Mouse (Mus musculus) midbrain, embryonic 10.5 days (tissue): Measurements from ENCODE around the gene Car3. TPM values are rescaled to one million over a fixed set of nuclear protein-coding genes. Genes with fewer than 3 reads are reported as not detected.

Experiments used
- DNase-seq: peaks from one replicate; pipeline ENCODE4 v3.0.0-alpha.2; 2017; ENCODE audit warnings: low spot score
- H3K27ac ChIP-seq: fragments of 300-500 bp; sonication (generic); replicated peaks from 2 replicates; pipeline ENCODE4 v1.5.1; 2016; ENCODE audit warnings: mild to moderate bottlenecking
- H3K27me3 ChIP-seq: fragments of 300-500 bp; sonication (generic); 2 replicates; pipeline ENCODE4 v1.6.1; 2016; ENCODE audit warnings: low read depth, mild to moderate bottlenecking; ENCODE audit not compliant: poor library complexity, severe bottlenecking
- H3K36me3 ChIP-seq: fragments of 300-500 bp; sonication (generic); 2 replicates; pipeline ENCODE4 v1.6.1; 2016; ENCODE audit warnings: mild to moderate bottlenecking, moderate library complexity
- H3K4me1 ChIP-seq: fragments of 300-500 bp; sonication (generic); 2 replicates; pipeline ENCODE4 v1.6.1; 2016
- H3K4me3 ChIP-seq: fragments of 300-500 bp; sonication (generic); 2 replicates; pipeline ENCODE4 v1.5.1; 2016; ENCODE audit warnings: mild to moderate bottlenecking, moderate library complexity
- H3K9me3 ChIP-seq: fragments of 300-500 bp; sonication (generic); replicated peaks from 2 replicates; pipeline ENCODE4 v1.6.1; 2016; ENCODE audit warnings: mild to moderate bottlenecking
- WGBS: fragments of 180-500 bp; shearing (Covaris S2); methylation state at CpG from one replicate; pipeline ENCODE4 v1.1.7; 2016; 5-methylcytosine and 5-hydroxymethylcytosine counted together
- polyA plus RNA-seq: library from polyadenylated mRNA; unstranded; fragments of >200 nt; fragmentation: Nextera tagmentation; extraction: Ambion mirVana; gene quantifications from 2 replicates; pipeline ENCODE4 v1.2.1, GENCODE M21; 2016

Car3 gene
- polyA plus RNA-seq, 1 experiment from 2014 or later, result 6.1 TPM

DNA sequence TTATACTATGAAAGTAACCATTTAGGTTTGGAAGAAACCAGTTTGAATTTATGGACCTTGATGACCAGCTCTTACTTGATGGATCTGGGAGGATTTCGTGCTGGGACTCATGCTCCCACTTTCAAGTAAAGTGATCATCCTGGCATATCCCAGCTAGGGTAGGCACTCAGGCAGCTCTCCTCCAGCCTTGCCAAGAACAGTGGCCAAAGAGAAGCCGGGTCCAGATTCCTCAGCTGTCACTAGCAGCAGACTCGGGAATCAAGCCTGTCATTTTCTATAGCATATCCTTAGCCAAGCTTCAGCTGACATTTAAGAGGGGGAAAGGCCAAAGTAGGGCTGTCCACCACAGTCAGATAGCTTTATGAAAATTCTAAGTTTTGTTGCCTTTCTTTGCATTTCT lies 3.0 kb upstream of the Car3 start:
- no peak overlapping the region for H3K27ac ChIP-seq
- no peaks in the 10 kb centered on the region for H3K27me3 ChIP-seq
- H3K36me3 ChIP-seq, result no peaks in the 10 kb centered on the region
- no peak overlapping the region for H3K4me3 ChIP-seq
- WGBS, result 80% methylated on average over 3 of the region's 3 CpGs
- H3K4me1 ChIP-seq, result peaks cover 25% of the 10 kb centered on the region
- no peak for DNase-seq
- no peaks in the 10 kb centered on the region for H3K9me3 ChIP-seq

DNA sequence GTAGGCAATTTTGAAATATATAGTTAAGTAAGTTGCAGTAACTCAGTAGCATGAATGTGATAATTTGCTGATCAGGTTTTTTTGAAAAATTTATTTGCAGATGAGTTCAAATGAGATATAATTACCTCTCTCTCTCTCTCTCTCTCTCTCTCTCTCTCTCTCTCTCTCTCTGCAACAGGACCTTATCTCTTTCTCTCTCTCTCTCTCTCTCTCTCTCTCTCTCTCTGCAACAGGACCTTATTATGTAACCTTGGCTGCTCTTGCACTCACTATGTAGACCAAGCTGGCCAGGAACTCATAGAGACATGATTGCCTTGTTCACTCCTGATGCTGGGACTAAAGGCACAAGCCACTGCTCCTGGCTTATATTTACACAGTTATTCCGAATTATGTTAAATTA lies 2.1 kb upstream of the Car3 start:
- H3K36me3 ChIP-seq, result no peaks in the 10 kb centered on the region
- H3K9me3 ChIP-seq, result no peaks in the 10 kb centered on the region
- H3K4me3 ChIP-seq, result no peak overlapping the region
- H3K4me1 ChIP-seq, result peaks cover 25% of the 10 kb centered on the region
- WGBS, result 80% methylated on average over 1 of the region's 1 CpGs
- H3K27me3 ChIP-seq, result no peaks in the 10 kb centered on the region
- no peak overlapping the region for H3K27ac ChIP-seq
- DNase-seq, result no peak

DNA sequence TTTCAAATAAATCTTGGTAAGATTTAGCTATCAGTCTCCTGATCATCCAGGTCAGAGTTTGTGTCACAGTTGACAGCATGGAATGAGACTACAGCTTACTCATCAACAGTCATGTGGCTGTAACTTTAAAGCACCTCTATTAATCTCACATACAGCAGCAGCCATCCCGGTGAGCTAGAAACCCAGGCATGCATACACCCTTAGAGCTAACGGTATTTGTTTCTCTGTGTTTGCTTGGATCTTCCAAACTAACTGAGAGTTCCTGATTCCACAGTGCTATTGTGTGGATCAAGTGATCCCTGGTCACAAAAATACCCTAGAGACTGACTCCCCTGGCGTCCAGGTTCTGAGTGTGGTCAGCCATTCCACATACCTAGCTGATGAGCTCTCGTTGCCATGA lies 1.5 kb upstream of the Car3 start:
- H3K9me3 ChIP-seq, result no peaks in the 10 kb centered on the region
- H3K4me1 ChIP-seq, result peaks cover 25% of the 10 kb centered on the region
- WGBS, result 25% methylated on average over 4 of the region's 4 CpGs
- no peak for DNase-seq
- no peaks in the 10 kb centered on the region for H3K36me3 ChIP-seq
- no peaks in the 10 kb centered on the region for H3K27me3 ChIP-seq
- H3K27ac ChIP-seq, result peak overlapping the region; percentile 90; the same call in 1 of the 2 replicates
- H3K4me3 ChIP-seq, result peak overlapping the region; percentile 58

DNA sequence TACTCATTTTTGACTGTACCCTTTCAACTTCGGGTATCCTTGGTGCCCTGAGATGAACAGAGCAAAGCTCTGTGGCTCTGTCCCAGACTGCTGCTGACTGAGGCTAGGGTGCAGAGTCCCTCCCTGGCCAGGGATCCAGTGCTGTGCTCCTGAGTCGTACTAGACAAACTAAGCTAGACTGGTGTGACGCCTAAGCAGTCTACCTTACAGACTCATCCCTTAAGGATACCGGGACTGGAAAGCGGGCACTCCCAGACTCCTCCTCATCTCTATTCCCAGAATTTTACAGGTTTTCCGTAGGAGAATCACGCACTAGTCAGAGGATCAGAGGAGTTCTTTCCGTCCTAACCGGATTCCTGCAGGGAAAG lies 674 bp upstream of the Car3 start:
- no peak for DNase-seq
- Histone ChIP-seq H3K4me1 (peaks cover 25% of the 10 kb centered on the region), H3K36me3 (no peaks in the 10 kb centered on the region), H3K27ac (peak overlapping the region; percentile 90), H3K4me3 (peak overlapping the region; percentile 58), H3K9me3 (no peaks in the 10 kb centered on the region), H3K27me3 (no peaks in the 10 kb centered on the region)
- WGBS, result 0% methylated on average over 9 of the region's 9 CpGs

DNA sequence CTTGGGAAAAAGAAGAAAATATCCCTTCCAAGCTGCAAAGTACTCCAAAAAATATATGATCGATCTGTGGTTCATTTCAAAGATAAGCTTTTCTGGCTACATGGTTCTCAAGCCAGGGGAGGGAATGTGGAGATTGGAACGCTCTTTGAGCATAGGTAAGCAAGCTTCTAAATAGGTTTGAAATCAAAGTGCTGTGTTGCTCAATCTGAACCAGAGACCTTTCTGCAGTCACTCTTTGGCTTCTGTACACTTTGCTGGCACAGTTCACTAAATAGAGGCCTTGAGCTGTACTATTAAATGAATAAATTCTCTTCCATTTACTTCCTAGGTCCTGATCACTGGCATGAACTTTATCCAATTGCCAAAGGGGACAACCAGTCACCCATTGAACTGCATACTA lies 610 bp downstream of the Car3 start:
- Histone ChIP-seq H3K4me3 (no peak overlapping the region), H3K27ac (0 out of 2 replicates have a peak overlapping the region, but pooled peaks have one; percentile 90), H3K4me1 (peaks cover 25% of the 10 kb centered on the region), H3K9me3 (no peaks in the 10 kb centered on the region), H3K36me3 (no peaks in the 10 kb centered on the region), H3K27me3 (no peaks in the 10 kb centered on the region; the same call in 1 of the 2 replicates)
- WGBS, result 95% methylated on average over 2 of the region's 2 CpGs
- no peak for DNase-seq

DNA sequence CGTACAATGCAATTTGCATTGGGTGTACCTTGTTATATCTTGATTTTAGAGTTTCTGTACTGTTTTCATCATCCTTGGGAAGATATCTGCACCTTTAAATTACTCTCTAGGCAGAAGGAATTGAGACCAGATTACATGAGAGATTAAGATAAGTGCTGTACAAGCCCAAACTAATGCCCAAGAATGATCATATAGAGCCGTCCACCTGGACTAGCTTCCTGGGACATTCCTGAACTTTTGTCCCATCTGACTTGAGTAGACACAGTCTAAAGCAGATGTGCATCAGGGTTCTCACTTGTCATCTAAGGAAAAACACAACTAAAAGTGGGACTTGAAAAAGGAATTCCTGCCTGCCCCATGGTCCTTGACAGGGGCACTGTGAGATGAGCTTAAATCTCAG lies 2.6 kb downstream of the Car3 start:
- WGBS, result 67% methylated on average over 2 of the region's 2 CpGs
- Histone ChIP-seq H3K36me3 (no peaks in the 10 kb centered on the region), H3K4me3 (no peak overlapping the region), H3K27ac (no peak overlapping the region), H3K4me1 (peaks cover 31% of the 10 kb centered on the region), H3K27me3 (no peaks in the 10 kb centered on the region; the same call in 1 of the 2 replicates), H3K9me3 (no peaks in the 10 kb centered on the region)
- no peak for DNase-seq

DNA sequence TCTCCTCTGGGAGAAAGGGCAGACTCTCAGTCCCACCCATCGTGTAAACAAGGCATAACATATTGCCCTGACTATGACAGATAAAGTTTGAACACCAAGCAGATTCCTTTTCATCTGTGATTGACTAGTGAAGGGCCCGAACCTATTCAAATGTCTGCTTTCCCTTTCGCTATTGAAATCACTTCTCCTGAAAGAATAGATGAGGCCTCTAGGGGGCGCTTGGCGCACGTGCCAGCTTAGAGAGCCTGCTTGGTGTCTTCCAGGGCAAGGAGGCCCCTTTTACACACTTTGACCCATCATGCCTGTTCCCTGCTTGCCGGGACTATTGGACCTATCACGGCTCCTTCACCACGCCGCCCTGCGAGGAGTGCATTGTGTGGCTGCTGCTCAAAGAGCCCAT lies 6.5 kb downstream of the Car3 start:
- Histone ChIP-seq H3K27me3 (no peaks in the 10 kb centered on the region; the same call in 1 of the 2 replicates), H3K4me3 (no peak overlapping the region), H3K9me3 (no peaks in the 10 kb centered on the region), H3K36me3 (no peaks in the 10 kb centered on the region), H3K4me1 (peaks cover 6% of the 10 kb centered on the region; the same call in 1 of the 2 replicates), H3K27ac (no peak overlapping the region)
- 19% methylated on average over 11 of the region's 11 CpGs for WGBS
- DNase-seq, result peak; percentile 76

DNA sequence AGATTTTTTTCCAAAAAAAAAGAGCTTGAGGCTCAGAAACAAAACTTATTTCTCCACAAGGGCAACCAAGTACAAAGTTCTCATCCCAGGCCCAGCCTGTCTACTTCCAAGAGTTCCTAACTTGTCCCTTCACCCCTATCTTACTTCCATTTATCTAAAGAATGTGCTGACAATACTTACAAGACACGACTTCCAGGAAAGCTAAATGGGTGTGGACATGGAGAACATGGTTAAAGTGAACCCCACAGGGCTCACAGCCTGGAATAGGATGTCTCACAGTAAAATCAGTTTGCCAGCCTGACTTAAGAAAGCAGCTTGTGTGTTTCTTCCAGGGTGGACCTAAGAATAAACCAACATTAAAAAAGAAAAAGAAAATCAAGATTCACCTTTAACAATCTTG lies 7.2 kb downstream of the Car3 start:
- no peaks in the 10 kb centered on the region for H3K9me3 ChIP-seq
- no peak for DNase-seq

DNA sequence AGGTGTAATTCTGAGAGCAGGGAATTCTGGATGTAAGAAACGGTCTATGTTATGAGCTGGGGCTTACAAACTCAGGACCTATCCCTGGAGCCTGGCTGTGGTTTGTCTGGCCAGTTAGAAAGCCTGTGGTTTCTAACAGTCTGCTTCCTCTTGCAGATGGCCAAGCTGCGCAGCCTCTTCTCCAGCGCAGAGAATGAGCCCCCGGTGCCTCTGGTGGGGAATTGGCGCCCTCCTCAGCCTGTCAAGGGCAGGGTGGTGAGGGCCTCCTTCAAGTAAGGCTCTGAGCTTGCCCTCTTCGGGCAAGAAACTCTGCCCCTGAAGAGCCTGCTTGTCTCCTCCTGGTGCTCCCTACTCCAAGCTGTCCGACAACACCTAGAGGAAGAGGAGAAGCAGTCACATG lies 8.1 kb downstream of the Car3 start:
- no peaks in the 10 kb centered on the region; the same call in 1 of the 2 replicates for H3K27me3 ChIP-seq
- peak; percentile 28 for DNase-seq
- H3K4me3 ChIP-seq, result no peak overlapping the region
- no peaks in the 10 kb centered on the region for H3K9me3 ChIP-seq
- H3K36me3 ChIP-seq, result no peaks in the 10 kb centered on the region
- H3K4me1 ChIP-seq, result peaks cover 6% of the 10 kb centered on the region; the same call in 1 of the 2 replicates
- no peak overlapping the region for H3K27ac ChIP-seq
- 41% methylated on average over 7 of the region's 7 CpGs for WGBS

More for the DNA sequence above, 7.2 kb downstream of the Car3 start:
- H3K27ac ChIP-seq, result no peak overlapping the region
- no peaks in the 10 kb centered on the region for H3K36me3 ChIP-seq
- WGBS, result 94% methylated on average over 1 of the region's 1 CpGs
- H3K27me3 ChIP-seq, result no peaks in the 10 kb centered on the region; the same call in 1 of the 2 replicates
- H3K4me3 ChIP-seq, result no peak overlapping the region
- peaks cover 6% of the 10 kb centered on the region; the same call in 1 of the 2 replicates for H3K4me1 ChIP-seq

DNA sequence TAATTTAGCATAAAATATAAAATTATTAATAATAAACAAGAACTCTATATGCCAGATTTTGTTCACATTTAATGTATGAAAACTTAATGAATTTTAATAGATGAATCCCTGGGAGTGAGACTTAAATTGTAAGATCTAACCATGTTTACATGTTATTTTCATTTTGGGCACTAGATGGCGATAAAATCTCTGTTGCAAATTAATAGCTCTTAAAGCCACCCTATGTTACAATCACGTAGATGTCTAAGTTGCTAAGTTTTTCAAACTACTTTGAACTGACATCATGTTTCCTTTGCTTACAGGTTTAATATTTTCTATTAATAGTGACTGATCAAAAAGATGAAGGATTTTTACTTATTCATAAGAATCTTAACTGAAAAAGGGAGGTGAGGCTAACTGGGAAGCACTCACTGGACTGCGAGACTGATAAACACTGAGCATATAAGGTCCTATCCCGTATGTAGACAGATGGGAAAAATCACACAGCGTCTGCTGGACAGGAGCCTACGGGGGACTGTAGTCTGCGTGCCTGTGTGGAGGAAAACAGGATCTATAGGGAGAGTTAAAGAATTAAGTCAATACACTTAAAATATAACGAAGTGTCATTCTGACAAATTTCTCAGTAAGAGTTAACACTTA lies 11.2 kb downstream of the Car3 start:
- Histone ChIP-seq H3K27ac (no peak overlapping the region), H3K36me3 (no peaks in the 10 kb centered on the region), H3K27me3 (no peaks in the 10 kb centered on the region), H3K4me3 (no peak overlapping the region), H3K4me1 (peaks cover 6% of the 10 kb centered on the region; the same call in 1 of the 2 replicates), H3K9me3 (no peaks in the 10 kb centered on the region)
- WGBS, result 60% methylated on average over 8 of the region's 8 CpGs
- no peak for DNase-seq

DNA sequence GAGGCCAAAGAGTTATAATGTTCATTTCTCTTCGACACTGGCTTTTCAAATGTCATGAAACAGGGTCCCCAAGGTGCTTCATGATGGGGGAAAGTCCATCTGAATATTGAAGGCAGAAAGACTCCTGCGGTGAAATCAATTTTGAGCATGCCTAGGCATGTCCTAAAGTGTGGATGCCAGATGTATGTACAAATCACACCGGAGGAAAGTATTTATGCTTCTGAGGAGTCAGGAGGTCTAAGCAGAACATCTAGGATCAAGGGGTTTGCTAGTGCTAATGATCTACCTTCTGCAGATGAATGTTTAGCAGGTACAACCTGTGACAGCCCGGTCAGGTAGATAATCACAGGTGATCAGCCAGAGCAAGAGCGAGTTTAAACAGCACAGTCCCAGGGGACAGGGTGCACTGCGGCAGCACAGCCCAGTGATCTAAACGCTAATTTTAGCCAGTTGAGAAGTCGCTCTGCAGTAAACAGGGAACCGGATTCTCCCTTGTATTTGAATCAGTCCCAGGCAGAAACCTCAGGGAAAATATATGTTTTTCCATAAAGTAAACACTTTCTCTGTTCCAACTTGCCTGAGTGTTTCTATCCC lies 13.1 kb downstream of the Car3 start:
- Histone ChIP-seq H3K36me3 (no peaks in the 10 kb centered on the region), H3K9me3 (no peaks in the 10 kb centered on the region), H3K27me3 (no peaks in the 10 kb centered on the region), H3K4me1 (no peaks in the 10 kb centered on the region), H3K27ac (no peak overlapping the region), H3K4me3 (no peak overlapping the region)
- 85% methylated on average over 9 of the region's 9 CpGs for WGBS
- no peak for DNase-seq

DNA sequence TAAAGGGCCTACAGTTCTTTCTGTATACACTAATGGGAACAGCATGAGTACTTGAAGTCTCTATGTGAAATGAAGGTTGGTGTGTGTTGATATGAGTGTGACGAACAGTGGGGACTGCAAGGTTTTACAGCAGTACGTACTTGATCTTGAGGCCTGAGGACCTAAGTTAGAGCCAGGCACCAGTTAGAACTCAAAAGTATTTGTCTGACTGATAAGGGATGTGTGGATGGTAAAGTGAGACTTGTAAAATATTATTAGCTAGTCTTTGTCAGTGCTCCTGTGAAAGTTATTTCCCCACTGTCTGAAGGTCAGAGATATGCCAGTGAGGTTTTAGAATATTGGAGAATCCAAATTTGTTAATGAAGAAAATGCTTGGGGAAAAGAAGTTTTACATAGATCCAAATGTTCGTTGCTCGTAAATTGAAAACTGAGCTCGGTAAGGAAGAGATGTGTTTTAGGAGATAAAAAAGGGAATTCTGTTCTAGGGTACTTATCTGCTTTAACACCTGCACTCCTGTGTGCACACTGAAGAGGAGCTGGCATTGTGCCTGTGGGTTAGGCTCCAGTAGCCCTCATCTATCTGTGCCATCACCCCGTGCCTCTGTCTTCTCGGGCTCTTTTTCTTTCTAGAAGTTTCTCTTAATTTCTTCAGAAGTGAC lies 14.1 kb downstream of the Car3 start:
- H3K9me3 ChIP-seq, result no peaks in the 10 kb centered on the region
- DNase-seq, result no peak
- 88% methylated on average over 7 of the region's 7 CpGs for WGBS

DNA sequence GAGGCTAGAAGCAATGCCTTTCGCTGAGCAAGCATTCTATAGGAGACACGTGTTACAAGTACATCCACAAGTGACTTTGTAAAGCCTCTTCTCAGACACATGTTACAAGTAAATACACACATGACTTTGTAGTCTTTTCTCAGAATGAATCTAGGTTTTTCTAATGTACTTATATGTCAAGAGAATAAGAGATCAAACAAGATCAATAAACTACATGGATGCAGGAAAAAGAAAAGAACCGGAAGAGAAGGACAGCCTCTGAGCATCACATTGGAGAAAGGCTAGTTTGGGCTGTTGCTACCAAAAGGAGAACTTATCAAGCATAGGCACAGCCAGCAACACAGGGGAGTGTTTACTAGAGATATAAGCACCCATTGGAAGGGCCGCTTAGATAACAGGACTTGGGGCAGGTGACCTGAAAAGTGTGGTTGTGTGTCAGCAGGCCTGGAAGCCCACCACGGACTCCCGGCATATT lies 15.5 kb downstream of the Car3 start:
- H3K9me3 ChIP-seq, result no peaks in the 10 kb centered on the region
- no peak overlapping the region for H3K27ac ChIP-seq
- no peaks in the 10 kb centered on the region for H3K36me3 ChIP-seq
- no peak overlapping the region for H3K4me3 ChIP-seq
- 86% methylated on average over 6 of the region's 6 CpGs for WGBS
- no peaks in the 10 kb centered on the region for H3K27me3 ChIP-seq
- DNase-seq, result no peak
- no peaks in the 10 kb centered on the region for H3K4me1 ChIP-seq

More for the DNA sequence above, 14.1 kb downstream of the Car3 start:
- Histone ChIP-seq H3K4me3 (no peak overlapping the region), H3K27me3 (no peaks in the 10 kb centered on the region), H3K27ac (no peak overlapping the region), H3K36me3 (no peaks in the 10 kb centered on the region), H3K4me1 (no peaks in the 10 kb centered on the region)
